Mouse (Mus musculus): Measurements from ENCODE around the gene Vamp5. TPM values are rescaled to one million over a fixed set of nuclear protein-coding genes. Genes with fewer than 3 reads are reported as not detected.

The Vamp5 gene
- polyA plus RNA-seq, 1 experiment from 2014 or later, result 40.5 TPM

DNA sequence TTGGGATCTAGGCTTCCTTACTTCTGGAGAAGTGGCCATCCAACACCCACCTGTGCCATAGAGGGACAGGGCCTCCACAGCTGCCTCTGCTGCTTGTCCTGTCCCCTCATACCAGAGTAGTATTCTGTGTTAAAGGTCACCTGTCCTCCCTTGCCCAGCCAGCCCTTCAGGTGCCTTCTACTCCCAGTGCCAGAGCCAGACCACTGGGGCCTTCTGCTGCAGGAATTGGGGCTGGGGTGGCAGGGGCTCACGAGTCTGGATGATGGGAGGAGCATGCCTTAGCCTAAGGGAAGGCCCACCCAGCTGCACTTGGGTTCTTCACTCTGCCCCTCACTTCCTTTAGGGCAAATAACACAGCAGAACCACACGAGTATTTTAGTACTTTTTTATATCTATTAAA, 20.9 kb downstream of the Vamp5 start:
- H3K4me1 ChIP-seq, result peaks cover 59% of the 10 kb centered on the region
- H3K4me3 ChIP-seq, result no peak overlapping the region
- no peaks in the 10 kb centered on the region for H3K9me3 ChIP-seq
- H3K27me3 ChIP-seq (ENCODE audit: insufficient read depth, poor library complexity, severe bottlenecking), result no peaks in the 10 kb centered on the region
- H3K36me3 ChIP-seq, result peaks cover 40% of the 10 kb centered on the region
- WGBS, result 75% methylated on average over 2 of the region's 2 CpGs
- DNase-seq (ENCODE audit: low spot score), result no peak
- H3K27ac ChIP-seq, result no peak overlapping the region

DNA sequence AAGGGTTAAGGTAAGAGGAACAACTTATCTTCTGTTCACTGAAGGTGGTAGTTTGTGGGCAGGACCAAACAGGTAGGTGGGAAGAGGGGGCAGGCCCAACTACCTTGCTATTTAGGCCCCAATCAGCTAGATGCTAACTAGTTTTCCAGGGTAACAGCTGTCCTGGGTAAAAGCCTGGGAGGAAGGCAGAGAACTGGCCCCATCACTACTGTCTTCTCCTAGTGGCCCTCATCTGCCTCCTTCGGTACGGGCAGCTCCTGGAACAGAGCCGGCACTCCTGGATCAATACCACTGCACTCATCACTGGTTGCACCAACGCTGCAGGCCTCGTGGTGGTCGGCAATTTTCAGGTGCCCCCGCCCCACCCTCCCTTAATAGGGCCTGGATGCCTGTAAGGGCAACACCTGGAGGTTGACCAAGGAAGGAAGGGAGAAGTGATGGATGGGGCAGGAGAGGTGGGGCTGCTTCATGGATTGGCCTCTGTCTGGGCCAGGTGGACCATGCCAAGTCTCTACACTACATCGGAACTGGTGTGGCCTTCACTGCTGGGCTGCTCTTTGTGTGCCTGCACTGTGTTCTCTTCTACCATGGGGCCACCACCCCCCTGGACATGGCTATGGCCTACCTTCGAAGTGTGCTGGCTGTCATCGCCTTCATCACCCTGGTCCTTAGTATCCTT, 22.0 kb downstream of the Vamp5 start:
- no peak overlapping the region for H3K27ac ChIP-seq
- peaks cover 40% of the 10 kb centered on the region for H3K36me3 ChIP-seq
- H3K9me3 ChIP-seq, result no peaks in the 10 kb centered on the region
- DNase-seq (ENCODE audit: low spot score), result peak; percentile 74
- peaks cover 59% of the 10 kb centered on the region for H3K4me1 ChIP-seq
- no peak overlapping the region; the same call in 1 of the 2 replicates for H3K4me3 ChIP-seq
- WGBS, result 86% methylated on average over 10 of the region's 10 CpGs
- no peaks in the 10 kb centered on the region for H3K27me3 ChIP-seq (ENCODE audit: insufficient read depth, poor library complexity, severe bottlenecking)

DNA sequence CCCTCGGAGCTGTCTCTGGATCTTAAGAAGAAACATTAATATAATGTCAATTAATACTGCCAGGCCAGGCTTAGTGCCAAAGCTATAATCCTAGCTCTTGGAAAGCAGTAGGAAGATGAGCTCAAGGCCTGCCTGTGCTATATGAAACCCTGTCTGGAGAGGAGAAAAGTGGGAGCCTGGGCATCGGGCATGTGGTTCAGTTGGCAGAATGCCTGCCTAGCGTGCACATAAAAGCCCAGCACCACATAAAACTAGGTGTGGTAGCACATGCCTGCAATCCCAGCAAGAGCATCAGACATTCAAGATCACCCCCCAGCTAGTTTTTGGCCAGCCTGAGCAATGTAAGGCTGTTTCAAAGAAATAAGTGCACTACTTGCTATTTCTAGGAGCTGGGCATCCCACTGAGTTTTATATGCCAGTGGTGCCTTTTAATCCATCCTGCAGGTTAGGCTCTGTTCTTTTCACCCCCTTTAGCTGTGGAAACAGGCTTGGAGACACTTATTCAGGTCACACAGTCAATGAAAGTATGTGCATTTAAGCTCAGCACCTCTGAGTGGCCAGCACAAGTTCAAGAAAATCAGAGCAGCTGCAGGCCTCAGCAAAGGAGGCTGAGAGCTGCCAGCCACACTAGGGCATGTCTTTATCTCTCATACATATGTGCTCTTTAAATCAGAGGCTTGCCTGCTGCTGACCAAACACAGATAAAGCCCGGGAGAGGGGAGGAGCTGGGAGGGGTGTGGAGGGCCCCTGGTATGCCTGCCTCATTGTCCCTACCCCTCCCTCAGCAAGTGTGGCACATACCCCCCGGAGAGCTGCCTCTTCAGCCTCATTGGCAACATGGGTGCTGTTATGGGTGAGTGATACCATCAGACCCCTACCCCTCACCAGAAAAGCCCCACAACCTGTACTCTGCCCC, 22.8 kb downstream of the Vamp5 start:
- WGBS, result 61% methylated on average over 5 of the region's 5 CpGs
- Histone ChIP-seq H3K36me3 (peaks cover 40% of the 10 kb centered on the region), H3K27me3 (ENCODE audit: insufficient read depth, poor library complexity, severe bottlenecking) (no peaks in the 10 kb centered on the region), H3K4me1 (peaks cover 53% of the 10 kb centered on the region), H3K9me3 (no peaks in the 10 kb centered on the region), H3K27ac (no peak overlapping the region), H3K4me3 (no peak overlapping the region)
- peak; percentile 86 for DNase-seq (ENCODE audit: low spot score)

DNA sequence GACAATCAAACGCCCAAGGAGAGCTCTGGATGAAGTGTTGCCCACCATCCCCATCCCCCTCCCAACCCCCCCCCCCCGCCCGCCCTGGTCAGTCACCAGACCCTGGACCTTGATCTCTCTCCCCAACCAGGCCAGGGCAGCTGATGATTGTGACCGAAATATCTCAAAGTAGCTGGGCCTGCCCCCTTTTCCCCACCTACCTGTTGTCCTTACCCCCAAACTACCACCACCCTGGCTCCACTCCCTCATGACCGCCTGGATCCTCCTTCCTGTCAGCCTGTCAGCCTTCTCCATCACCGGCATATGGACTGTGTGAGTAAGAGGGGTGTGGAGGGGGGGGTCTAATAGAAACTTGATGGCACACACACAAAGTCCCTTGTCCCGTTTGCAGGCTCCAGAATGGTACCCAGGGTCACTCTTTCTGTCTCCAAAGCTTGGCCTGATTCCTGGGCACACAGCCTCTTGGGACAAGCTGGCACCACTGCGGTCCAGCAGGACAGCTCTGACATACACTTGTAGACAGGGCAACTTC, 24.2 kb downstream of the Vamp5 start:
- H3K4me3 ChIP-seq, result peak overlapping the region; percentile 74
- no peaks in the 10 kb centered on the region for H3K27me3 ChIP-seq (ENCODE audit: insufficient read depth, poor library complexity, severe bottlenecking)
- peak overlapping the region; percentile 86; the same call in 1 of the 2 replicates for H3K27ac ChIP-seq
- 32% methylated on average over 8 of the region's 8 CpGs for WGBS
- peaks cover 40% of the 10 kb centered on the region for H3K36me3 ChIP-seq
- no peak for DNase-seq (ENCODE audit: low spot score)
- H3K4me1 ChIP-seq, result peaks cover 52% of the 10 kb centered on the region
- H3K9me3 ChIP-seq, result no peaks in the 10 kb centered on the region

DNA sequence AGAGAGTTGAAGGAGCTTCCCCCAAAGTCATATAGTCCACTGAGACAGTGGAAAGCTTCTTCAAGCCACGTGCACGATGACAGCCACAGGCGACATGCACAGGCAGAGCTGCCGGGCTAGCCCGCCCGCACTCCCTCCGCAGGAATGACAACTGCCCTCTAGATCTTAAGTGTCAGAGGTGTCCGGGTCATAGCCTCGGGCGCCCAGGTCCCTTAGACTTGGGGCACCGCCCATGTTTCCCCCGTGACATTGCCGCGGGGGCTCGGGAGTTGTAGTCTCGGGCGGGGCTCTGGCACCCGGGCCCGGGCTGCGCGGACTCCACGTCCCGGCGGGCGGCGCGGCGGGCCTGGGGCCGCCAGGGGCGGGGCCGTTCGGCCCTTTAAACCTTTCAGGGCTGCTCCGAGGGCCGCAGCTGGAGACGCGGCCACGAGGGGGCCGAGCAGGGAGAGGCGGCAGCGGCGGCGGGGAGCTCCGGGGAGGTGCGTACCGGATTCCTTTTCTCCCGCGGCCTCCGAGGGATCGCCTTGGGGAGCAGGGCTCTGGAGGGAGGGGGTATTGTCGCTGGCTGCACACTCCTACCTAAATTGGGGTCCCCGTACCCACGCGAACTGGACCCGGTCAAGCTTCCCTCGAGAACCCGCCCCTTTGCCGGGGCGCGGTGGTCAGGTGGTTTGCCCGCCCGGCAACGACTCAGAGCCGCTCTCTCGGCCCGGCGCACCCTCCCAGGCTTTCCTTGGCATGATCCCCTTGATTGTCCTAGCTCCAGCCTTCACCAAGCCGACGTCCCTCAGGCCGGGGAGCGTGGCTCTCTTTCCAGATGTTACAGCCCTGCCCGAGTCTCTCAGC, 25.0 kb downstream of the Vamp5 start, which contains the start of gene Tmem150a:
Tmem150a (plus strand) TSS at position 382 of the 846 bp plus-strand sequence.
- peak within 1 kb of the TSS; percentile 86 for H3K27ac ChIP-seq
- no peaks in the 10 kb centered on the region for H3K9me3 ChIP-seq
- H3K27me3 ChIP-seq (ENCODE audit: insufficient read depth, poor library complexity, severe bottlenecking), result no peaks in the 10 kb centered on the region
- under 1% methylated on average over 70 of the region's 71 CpGs for WGBS
- H3K4me1 ChIP-seq, result peaks cover 48% of the 10 kb centered on the region
- peak; percentile 94 for DNase-seq (ENCODE audit: low spot score)
- H3K36me3 ChIP-seq, result peaks cover 40% of the 10 kb centered on the region
- H3K4me3 ChIP-seq, result peak within 1 kb of the TSS; percentile 74

DNA sequence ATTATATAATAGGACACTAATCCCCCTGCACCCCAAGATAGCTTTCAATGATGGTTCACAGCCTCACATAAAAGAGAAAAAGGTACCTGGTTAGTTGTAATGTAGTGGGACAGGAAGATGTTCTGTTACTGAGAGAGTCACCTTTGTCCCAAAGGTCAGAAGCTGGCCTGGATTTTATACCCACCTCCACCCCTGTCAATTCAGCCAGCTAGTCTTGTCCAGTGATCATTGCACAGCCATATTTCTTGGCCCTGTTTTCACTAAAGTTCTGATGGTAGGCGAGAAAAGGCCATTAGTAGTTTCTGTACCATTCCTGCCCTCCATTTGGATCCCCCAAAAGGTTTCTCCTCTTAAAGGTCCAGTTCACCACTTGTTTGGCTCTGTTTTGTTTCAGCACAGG, 26.2 kb downstream of the Vamp5 start:
- Histone ChIP-seq H3K36me3 (peaks cover 40% of the 10 kb centered on the region), H3K4me3 (no peak overlapping the region), H3K27ac (no peak overlapping the region), H3K27me3 (ENCODE audit: insufficient read depth, poor library complexity, severe bottlenecking) (no peaks in the 10 kb centered on the region), H3K9me3 (no peaks in the 10 kb centered on the region), H3K4me1 (peaks cover 48% of the 10 kb centered on the region)
- no peak for DNase-seq (ENCODE audit: low spot score)
- 70% methylated on average over 1 of the region's 1 CpGs for WGBS

DNA sequence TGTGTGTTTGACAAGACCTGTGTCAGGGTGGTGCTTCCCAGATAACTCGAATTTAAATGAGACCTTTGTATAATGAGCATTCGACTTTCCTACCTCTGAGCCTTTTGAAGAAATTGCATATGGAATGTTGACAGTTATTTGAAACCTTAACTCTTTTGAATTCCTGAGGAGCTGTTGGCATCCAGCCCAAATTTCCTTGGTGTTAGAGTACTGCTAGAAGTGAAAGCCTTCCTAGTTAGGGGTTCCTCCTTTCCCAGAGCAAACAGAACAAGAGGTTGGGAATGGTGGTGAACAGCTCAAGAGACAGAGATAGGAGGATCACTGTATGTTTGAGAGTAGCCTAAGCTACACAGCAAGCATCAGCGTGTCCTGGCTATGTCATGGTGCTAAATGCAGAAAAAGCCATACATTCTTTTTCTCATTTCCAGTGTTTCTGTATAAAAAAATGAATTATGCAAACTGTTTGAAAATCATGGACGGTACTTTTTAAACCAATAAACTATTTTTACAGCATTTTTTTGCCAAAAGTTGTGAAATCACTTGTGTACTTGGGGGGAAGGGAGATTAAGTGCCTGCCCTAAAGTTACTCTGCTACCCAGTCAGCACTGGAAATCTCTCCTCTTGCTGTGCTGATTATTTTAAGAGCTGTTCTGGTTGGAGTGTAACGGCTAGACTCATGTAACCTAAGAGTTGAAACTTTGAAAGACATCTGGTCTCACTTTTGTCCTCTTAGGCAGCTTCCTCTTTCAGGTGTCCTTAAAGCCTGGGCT, 27.4 kb downstream of the Vamp5 start:
- H3K27me3 ChIP-seq (ENCODE audit: insufficient read depth, poor library complexity, severe bottlenecking), result no peaks in the 10 kb centered on the region
- no peak for DNase-seq (ENCODE audit: low spot score)
- H3K4me3 ChIP-seq, result no peak overlapping the region
- 70% methylated on average over 5 of the region's 5 CpGs for WGBS
- H3K36me3 ChIP-seq, result peaks cover 35% of the 10 kb centered on the region
- H3K4me1 ChIP-seq, result peaks cover 54% of the 10 kb centered on the region
- H3K9me3 ChIP-seq, result no peaks in the 10 kb centered on the region
- no peak overlapping the region for H3K27ac ChIP-seq

DNA sequence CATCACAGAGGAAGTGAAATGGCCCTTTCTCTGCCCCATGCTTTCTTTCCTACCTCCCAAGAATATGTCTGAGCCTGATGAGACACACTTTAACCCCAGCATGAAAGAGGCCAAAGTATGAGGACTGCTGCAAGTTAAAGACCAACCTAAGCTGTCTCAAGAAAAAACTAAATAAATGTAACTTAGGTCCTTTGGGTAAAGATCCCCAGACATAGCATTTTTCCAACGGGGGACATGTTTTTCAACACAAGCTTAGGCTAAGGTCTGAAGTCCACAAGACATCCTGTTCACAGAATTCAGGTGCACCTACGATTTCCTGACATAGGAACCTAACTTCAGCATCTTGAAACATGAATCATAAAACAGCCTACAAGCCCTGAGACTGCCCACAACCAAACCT, 30.1 kb downstream of the Vamp5 start:
- Histone ChIP-seq H3K36me3 (peaks cover 27% of the 10 kb centered on the region), H3K27ac (no peak overlapping the region), H3K4me1 (peaks cover 43% of the 10 kb centered on the region), H3K4me3 (no peak overlapping the region), H3K9me3 (no peaks in the 10 kb centered on the region), H3K27me3 (ENCODE audit: insufficient read depth, poor library complexity, severe bottlenecking) (no peaks in the 10 kb centered on the region)
- WGBS, result 92% methylated on average over 2 of the region's 2 CpGs
- DNase-seq (ENCODE audit: low spot score), result no peak

DNA sequence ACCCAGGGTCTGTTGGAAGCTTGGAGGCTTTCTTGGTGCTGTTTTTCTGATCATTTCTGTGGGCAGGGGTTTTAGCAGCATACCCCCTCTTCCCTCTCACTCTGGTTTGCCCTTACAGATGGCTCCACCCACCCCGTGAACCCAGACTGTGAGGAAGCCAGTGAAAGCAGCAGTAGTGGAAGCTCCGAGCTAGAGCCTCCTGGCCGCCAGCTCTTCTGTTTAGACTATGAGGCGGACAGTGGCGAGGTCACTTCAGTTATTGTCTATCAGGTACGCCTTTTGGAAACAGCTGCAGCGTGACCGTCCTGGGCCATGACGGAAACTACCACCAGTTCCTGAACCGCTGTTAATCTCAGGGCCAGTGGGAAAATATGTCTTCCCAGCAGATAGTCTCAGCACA, 31.9 kb downstream of the Vamp5 start:
- 73% methylated on average over 10 of the region's 10 CpGs for WGBS
- 0 out of 2 replicates have a peak overlapping the region, but pooled peaks have one; percentile 98 for H3K27ac ChIP-seq
- H3K27me3 ChIP-seq (ENCODE audit: insufficient read depth, poor library complexity, severe bottlenecking), result no peaks in the 10 kb centered on the region
- H3K4me3 ChIP-seq, result peak overlapping the region; percentile 83; the same call in 1 of the 2 replicates
- H3K36me3 ChIP-seq, result peaks cover 27% of the 10 kb centered on the region
- no peak for DNase-seq (ENCODE audit: low spot score)
- H3K4me1 ChIP-seq, result peaks cover 46% of the 10 kb centered on the region
- H3K9me3 ChIP-seq, result no peaks in the 10 kb centered on the region

DNA sequence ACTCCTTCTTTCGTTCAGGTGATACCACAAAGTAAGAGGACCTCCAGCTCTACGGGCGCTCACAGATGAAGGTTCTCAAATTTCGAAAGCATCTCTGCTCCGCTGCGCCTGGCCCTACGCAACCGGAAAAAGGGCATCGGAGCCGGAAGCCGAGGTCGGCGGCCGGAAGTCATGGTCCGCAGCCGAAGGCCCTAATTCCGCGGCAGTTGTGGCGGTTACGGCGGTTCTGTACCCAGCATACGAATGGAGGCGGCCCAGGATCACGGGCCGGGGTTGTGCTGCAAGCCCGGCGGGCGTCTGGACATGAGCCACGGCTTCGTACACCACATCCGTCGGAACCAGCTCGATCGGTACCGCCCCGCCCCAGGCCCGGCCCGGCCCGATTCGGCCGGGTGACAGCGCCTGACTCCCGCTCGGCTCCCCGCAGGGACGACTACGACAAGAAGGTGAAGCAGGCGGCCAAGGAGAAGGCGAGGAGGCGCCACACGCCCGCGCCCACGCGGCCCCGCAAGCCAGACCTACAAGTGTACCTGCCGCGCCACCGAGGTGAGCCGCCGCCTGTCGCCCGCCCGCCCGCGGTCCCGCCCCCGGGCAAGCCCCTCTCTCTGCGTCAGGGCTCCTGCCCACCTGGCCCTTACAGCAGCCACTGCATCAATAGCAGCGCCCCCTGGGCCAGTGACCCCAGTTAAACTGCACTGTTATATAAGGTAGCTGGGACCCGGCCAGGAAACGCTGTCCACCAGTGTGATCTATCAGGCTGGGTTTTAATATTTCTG, 32.9 kb downstream of the Vamp5 start, which contains the start of gene 0610030E20Rik:
0610030E20Rik (plus strand) TSS at position 152 of the 776 bp plus-strand sequence.
- DNase-seq (ENCODE audit: low spot score), result peak; percentile 91
- peaks cover 47% of the 10 kb centered on the region for H3K4me1 ChIP-seq
- no peaks in the 10 kb centered on the region for H3K27me3 ChIP-seq (ENCODE audit: insufficient read depth, poor library complexity, severe bottlenecking)
- peak within 1 kb of the TSS; percentile 98 for H3K27ac ChIP-seq
- H3K4me3 ChIP-seq, result peak within 1 kb of the TSS; percentile 83
- under 1% methylated on average over 72 of the region's 72 CpGs for WGBS
- peaks cover 33% of the 10 kb centered on the region for H3K36me3 ChIP-seq
- H3K9me3 ChIP-seq, result no peaks in the 10 kb centered on the region

DNA sequence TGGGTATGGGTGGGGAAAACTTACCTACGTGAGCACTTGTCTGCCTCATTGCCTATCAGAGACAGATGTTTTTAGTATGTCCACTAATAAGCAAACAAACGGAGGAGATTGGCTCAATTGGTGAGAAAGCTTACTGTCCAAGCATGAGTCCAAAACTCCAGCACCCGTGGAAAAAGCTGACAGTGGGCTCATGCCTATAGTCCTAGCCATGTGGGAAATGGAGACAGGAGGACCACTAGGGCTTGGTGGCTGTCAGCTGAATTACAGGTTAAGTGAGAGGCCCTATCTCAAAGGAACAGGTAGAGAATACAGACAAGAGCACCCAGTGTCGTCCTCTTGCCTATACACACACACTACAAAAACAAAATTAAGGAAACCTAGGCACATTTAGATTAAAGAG, 34.0 kb downstream of the Vamp5 start:
- WGBS, result 83% methylated on average over 4 of the region's 4 CpGs
- no peak overlapping the region for H3K4me3 ChIP-seq
- H3K27me3 ChIP-seq (ENCODE audit: insufficient read depth, poor library complexity, severe bottlenecking), result no peaks in the 10 kb centered on the region
- H3K36me3 ChIP-seq, result peaks cover 38% of the 10 kb centered on the region
- no peak for DNase-seq (ENCODE audit: low spot score)
- H3K4me1 ChIP-seq, result peaks cover 42% of the 10 kb centered on the region
- H3K9me3 ChIP-seq, result no peaks in the 10 kb centered on the region
- no peak overlapping the region for H3K27ac ChIP-seq
